15 mouse cellular contexts compared by ENCODE assay signal in genomic region chr13:70740281-70741240, GRCm38 (mm10).
DNase-seq lines count a peak whose midpoint lies in the region; ATAC-seq and TF ChIP-seq lines count a peak whose summit lies in the region.
"Had no signal": no experiment of that assay in that cellular context is flagged by ENCODE, and none has a peak within 500 bp of the region (broad histone marks: within the 10 kb centered on the region; RNA-seq: fewer than 3 reads in every experiment).

No protein-coding gene starts in this region.

- no peak overlapping the region for H3K27ac ChIP-seq in heart, embryonic 15.5 days
- no peak overlapping the region for H3K27ac ChIP-seq in heart, adult 2 months
- 0 out of 2 replicates have a peak overlapping the region, but pooled peaks have one; percentile 23 for H3K27ac ChIP-seq in midbrain, embryonic 10.5 days (replicated peaks)
- no peak overlapping the region for H3K27ac ChIP-seq in midbrain, embryonic 14.5 days (replicated peaks; ENCODE audit: low read depth, low read length)
- peak overlapping the region; percentile 72 for H3K27ac ChIP-seq in intestine, embryonic 16.5 days (ENCODE audit: low read length)
- H3K27ac ChIP-seq in stomach, postnatal 0 days (replicated peaks), result peak overlapping the region; percentile 63
- H3K27ac ChIP-seq: hindbrain, embryonic 13.5 days had no signal

- TF ChIP-seq POLR2A in heart, adult 2 months (IDR thresholded peaks at IDR 0.05; ENCODE audit: insufficient read depth, low read depth, low read length), result no peak

- peaks cover 28% of the 10 kb centered on the region for H3K27me3 ChIP-seq in heart, embryonic 15.5 days
- no peaks in the 10 kb centered on the region for H3K27me3 ChIP-seq in heart, adult 2 months (ENCODE audit: control insufficient read depth, insufficient read depth, low read length)
- no peaks in the 10 kb centered on the region for H3K27me3 ChIP-seq in midbrain, embryonic 10.5 days (ENCODE audit: low read depth, poor library complexity, severe bottlenecking)
- no peaks in the 10 kb centered on the region for H3K27me3 ChIP-seq in midbrain, embryonic 14.5 days (ENCODE audit: control insufficient read depth, insufficient read depth, low read length)
- no peaks in the 10 kb centered on the region for H3K27me3 ChIP-seq in intestine, embryonic 16.5 days (replicated peaks; ENCODE audit: control insufficient read depth, insufficient read depth, low read length)
- H3K27me3 ChIP-seq in stomach, postnatal 0 days (ENCODE audit: control insufficient read depth, insufficient read depth, low read length), result no peaks in the 10 kb centered on the region
- H3K27me3 ChIP-seq: hindbrain, embryonic 13.5 days had no signal

- H3K9me3 ChIP-seq in heart, embryonic 15.5 days (replicated peaks), result no peaks in the 10 kb centered on the region
- H3K9me3 ChIP-seq in midbrain, embryonic 10.5 days (replicated peaks), result no peaks in the 10 kb centered on the region
- no peaks in the 10 kb centered on the region for H3K9me3 ChIP-seq in midbrain, embryonic 14.5 days (ENCODE audit: control insufficient read depth, low read length)
- H3K9me3 ChIP-seq in intestine, embryonic 16.5 days (ENCODE audit: control insufficient read depth, low read length), result no peaks in the 10 kb centered on the region
- no peaks in the 10 kb centered on the region for H3K9me3 ChIP-seq in stomach, postnatal 0 days (ENCODE audit: control insufficient read depth, low read length)
- H3K9me3 ChIP-seq: hindbrain, embryonic 13.5 days had no signal

- H3K36me3 ChIP-seq in heart, embryonic 15.5 days, result no peaks in the 10 kb centered on the region
- H3K36me3 ChIP-seq in heart, adult 2 months (ENCODE audit: control insufficient read depth, insufficient read depth, low read length), result no peaks in the 10 kb centered on the region
- no peaks in the 10 kb centered on the region for H3K36me3 ChIP-seq in midbrain, embryonic 10.5 days
- no peaks in the 10 kb centered on the region for H3K36me3 ChIP-seq in midbrain, embryonic 14.5 days (ENCODE audit: control insufficient read depth, insufficient read depth, low read length)
- no peaks in the 10 kb centered on the region for H3K36me3 ChIP-seq in intestine, embryonic 16.5 days (ENCODE audit: control insufficient read depth, insufficient read depth, low read length)
- H3K36me3 ChIP-seq in stomach, postnatal 0 days (ENCODE audit: control insufficient read depth, insufficient read depth, low read length), result no peaks in the 10 kb centered on the region
- H3K36me3 ChIP-seq: hindbrain, embryonic 13.5 days had no signal

- intact Hi-C loops in heart, adult 2 months (cut with DNase I), result no loop called here

- H3K4me2 ChIP-seq in heart, embryonic 15.5 days, result peak overlapping the region; percentile 40
- no peak overlapping the region for H3K4me2 ChIP-seq in midbrain, embryonic 14.5 days (ENCODE audit: low read length)
- H3K4me2 ChIP-seq in intestine, embryonic 16.5 days (ENCODE audit: low read depth, low read length), result no peak overlapping the region
- 0 out of 2 replicates have a peak overlapping the region, but pooled peaks have one; percentile 17 for H3K4me2 ChIP-seq in stomach, postnatal 0 days (replicated peaks; ENCODE audit: low read depth)
- H3K4me2 ChIP-seq: hindbrain, embryonic 13.5 days had no signal

- no peak for TF ChIP-seq EP300 in heart, adult 2 months (IDR thresholded peaks at IDR 0.05; ENCODE audit: insufficient read depth, low read depth, low read length)
- TF ChIP-seq EP300 in stomach, postnatal 0 days (optimal IDR thresholded peaks at IDR 0.05), result no peak

- TF ChIP-seq CTCF in heart, adult 2 months (IDR thresholded peaks at IDR 0.05), result no peak
- TF ChIP-seq CTCF in stomach, postnatal 0 days (IDR thresholded peaks at IDR 0.05; ENCODE audit: low read depth), result no peak

- 23% methylated on average over 17 of the region's 17 CpGs for WGBS in heart, embryonic 15.5 days
- 49% methylated on average over 17 of the region's 17 CpGs for WGBS in heart, adult 2 months
- 79% methylated on average over 17 of the region's 17 CpGs for WGBS in midbrain, embryonic 10.5 days
- WGBS in midbrain, embryonic 14.5 days, result 70% methylated on average over 17 of the region's 17 CpGs
- whole genome bisulfite sequencing in intestine, embryonic 16.5 days, result 38% methylated on average over 17 of the region's 17 CpGs
- WGBS in stomach, postnatal 0 days, result 50% methylated on average over 17 of the region's 17 CpGs

- no peaks in the 10 kb centered on the region for H3K79me2 ChIP-seq in heart, adult 2 months (replicated peaks; ENCODE audit: control insufficient read depth, insufficient read depth, low read length)

- H3K4me1 ChIP-seq in heart, embryonic 15.5 days (replicated peaks), result peaks cover 26% of the 10 kb centered on the region
- no peaks in the 10 kb centered on the region for H3K4me1 ChIP-seq in heart, adult 2 months (ENCODE audit: control insufficient read depth, insufficient read depth, low read length)
- peaks cover 16% of the 10 kb centered on the region for H3K4me1 ChIP-seq in midbrain, embryonic 10.5 days
- peaks cover 7% of the 10 kb centered on the region; the same call in 1 of the 2 replicates for H3K4me1 ChIP-seq in midbrain, embryonic 14.5 days (ENCODE audit: control insufficient read depth, insufficient read depth, low read length)
- peaks cover 12% of the 10 kb centered on the region; the same call in 1 of the 2 replicates for H3K4me1 ChIP-seq in intestine, embryonic 16.5 days (ENCODE audit: control insufficient read depth, insufficient read depth, low read length)
- peaks cover 3% of the 10 kb centered on the region; the same call in 1 of the 2 replicates for H3K4me1 ChIP-seq in stomach, postnatal 0 days (replicated peaks; ENCODE audit: control insufficient read depth, insufficient read depth)

- DNase-seq in heart, adult 2 months, result no peak
- no peak for DNase-seq in midbrain, embryonic 10.5 days (ENCODE audit: low spot score)
- DNase-seq in midbrain, embryonic 14.5 days, result no peak
- DNase-seq in stomach, postnatal 0 days (ENCODE audit: low spot score), result no peak
- DNase-seq in layer of hippocampus, adult 8-10 months (ENCODE audit: low spot score in 2 of 2), result no peak
- DNase-seq: cerebellum, adult 11 months; gastrocnemius, postnatal 14 days; kidney, postnatal 36 days; left cerebral cortex, postnatal 4 days; lung, adult 18-20 months; right cerebral cortex, postnatal 14 days had no signal

- no peak overlapping the region for H3K9ac ChIP-seq in heart, embryonic 15.5 days
- H3K9ac ChIP-seq in heart, adult 2 months (ENCODE audit: low read depth, low read length), result no peak overlapping the region
- H3K9ac ChIP-seq in midbrain, embryonic 14.5 days (replicated peaks; ENCODE audit: low read length), result no peak overlapping the region
- H3K9ac ChIP-seq in intestine, embryonic 16.5 days (ENCODE audit: low read depth, low read length), result no peak overlapping the region
- H3K9ac ChIP-seq in stomach, postnatal 0 days (ENCODE audit: low read length), result no peak overlapping the region
- H3K9ac ChIP-seq: hindbrain, embryonic 13.5 days had no signal

- no peak for ATAC-seq in heart, embryonic 15.5 days (replicated peaks; ENCODE audit: insufficient number of reproducible peaks, insufficient read depth, low FRiP score, low read depth)
- no peak for ATAC-seq in midbrain, embryonic 14.5 days (ENCODE audit: low FRiP score, low TSS enrichment)
- peak; percentile 80 for ATAC-seq in intestine, embryonic 16.5 days
- ATAC-seq in stomach, postnatal 0 days (ENCODE audit: low FRiP score, low TSS enrichment), result peak; percentile 30; the same call in 1 of the 2 replicates
- ATAC-seq: activated CD4-positive, CD25-positive, alpha-beta regulatory T cell, adult 4 months had no signal

- no peak overlapping the region for H3K4me3 ChIP-seq in heart, embryonic 15.5 days
- H3K4me3 ChIP-seq in heart, adult 2 months, result no peak overlapping the region
- H3K4me3 ChIP-seq in midbrain, embryonic 10.5 days, result no peak overlapping the region
- no peak overlapping the region for H3K4me3 ChIP-seq in midbrain, embryonic 14.5 days (replicated peaks; ENCODE audit: low read depth, low read length)
- H3K4me3 ChIP-seq in intestine, embryonic 16.5 days (ENCODE audit: low read length), result no peak overlapping the region
- no peak overlapping the region for H3K4me3 ChIP-seq in stomach, postnatal 0 days (ENCODE audit: low read depth, low read length)
- H3K4me3 ChIP-seq: hindbrain, embryonic 13.5 days had no signal

Comparison
In these comparisons a context has a peak if more than half of its experiments do, and no peak if none do; other contexts are left out.
1. H3K27ac ChIP-seq: peak in midbrain, embryonic 10.5 days (single experiment), intestine, embryonic 16.5 days (single experiment) and stomach, postnatal 0 days (single experiment); none in heart, embryonic 15.5 days (single experiment), heart, adult 2 months (single experiment) and midbrain, embryonic 14.5 days (single experiment).
2. ATAC-seq: peak in intestine, embryonic 16.5 days (single experiment) and stomach, postnatal 0 days (single experiment); none in heart, embryonic 15.5 days (single experiment) and midbrain, embryonic 14.5 days (single experiment).
3. H3K4me2 ChIP-seq: peak in heart, embryonic 15.5 days (single experiment) and stomach, postnatal 0 days (single experiment); none in midbrain, embryonic 14.5 days (single experiment) and intestine, embryonic 16.5 days (single experiment).